Mouse (Mus musculus): ENCODE data around the gene Sytl2. TPM values are rescaled to one million over a fixed set of nuclear protein-coding genes. Genes with fewer than 3 reads are reported as not detected.

Sytl2 gene
- total RNA-seq, 2 experiments from 2014 or later: 87.1 to 90.8 TPM

DNA sequence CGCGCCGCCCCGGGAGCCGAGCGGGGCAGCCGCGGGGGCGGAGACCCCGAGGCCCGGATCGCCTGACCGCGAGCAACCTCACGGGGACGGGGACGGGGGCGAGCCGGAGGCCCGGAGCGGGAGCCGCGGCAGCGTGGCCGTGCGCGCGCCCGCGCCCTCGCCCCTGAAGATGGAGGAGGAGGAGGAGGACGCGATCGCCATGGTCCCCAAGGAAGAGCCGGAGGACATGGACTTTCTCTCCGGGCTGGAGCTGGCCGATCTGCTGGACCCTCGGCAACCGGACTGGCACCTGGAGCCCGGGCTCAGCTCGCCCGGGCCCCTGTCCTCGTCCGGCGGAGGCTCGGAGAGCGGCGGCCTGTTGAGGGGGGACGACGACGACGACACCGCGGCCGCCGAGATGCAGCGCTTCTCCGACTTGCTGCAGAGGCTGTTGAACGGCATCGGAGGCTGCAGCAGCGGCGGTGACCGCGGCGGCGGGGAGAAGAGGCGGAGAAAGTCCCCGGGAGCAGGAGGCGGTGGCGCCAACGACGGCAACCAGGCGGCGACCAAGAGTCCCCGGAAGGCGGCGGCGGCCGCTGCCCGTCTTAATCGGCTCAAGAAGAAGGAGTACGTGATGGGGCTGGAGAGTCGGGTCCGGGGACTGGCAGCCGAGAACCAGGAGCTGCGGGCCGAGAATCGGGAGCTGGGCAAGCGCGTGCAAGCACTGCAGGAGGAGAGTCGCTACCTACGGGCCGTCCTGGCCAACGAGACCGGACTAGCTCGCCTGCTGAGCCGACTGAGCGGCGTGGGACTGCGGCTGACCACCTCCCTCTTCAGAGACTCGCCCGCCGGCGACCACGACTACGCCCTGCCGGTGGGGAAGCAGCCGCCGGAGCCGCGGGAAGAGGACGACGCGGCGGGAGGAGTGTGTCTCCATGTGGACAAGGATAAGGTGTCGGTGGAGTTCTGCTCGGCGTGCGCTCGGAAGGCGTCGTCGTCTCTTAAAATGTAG is 141.3 kb downstream of the Sytl2 start:
- peak; percentile 73 to 78 for DNase-seq (ENCODE audit: extremely low spot score in 1 of 2, low spot score in 2 of 2)
- peak overlapping the region; percentile 75 for H3K4me3 ChIP-seq
- intact Hi-C loops (cut with DNase I): loop anchor here (1.0 to 2.0 kb wide), 2 partner anchors 13 to 33 kb away; partner anchors contain the start of genes Dlg2, Tmem126a and Tmem126b
- peak overlapping the region; percentile 96 for H3K27ac ChIP-seq
- TF ChIP-seq CTCF (IDR thresholded peaks at IDR 0.05): peak; percentile 60

DNA sequence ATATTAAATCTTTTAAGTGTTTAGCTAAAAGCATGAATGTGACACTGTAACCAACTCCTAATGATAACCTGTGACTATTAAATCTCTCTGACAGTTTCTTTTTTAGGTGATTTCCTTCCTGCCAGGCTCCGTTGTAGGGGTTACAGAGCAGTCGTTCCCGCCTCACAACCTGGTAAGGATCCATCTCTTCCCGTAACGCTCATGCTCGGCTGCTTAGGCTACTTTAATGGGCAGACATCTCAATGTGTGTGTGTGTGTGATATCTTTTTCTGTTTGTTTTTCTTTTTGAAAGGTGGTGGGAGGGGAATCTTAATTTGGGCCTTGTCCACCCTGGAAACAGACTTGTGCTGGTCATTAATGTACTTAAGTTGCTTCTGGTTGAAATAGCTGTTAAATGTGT is 142.2 kb downstream of the Sytl2 start:
- intact Hi-C loops (cut with DNase I): loop anchor here (1.0 kb wide), 1 partner anchor 32 kb away; the partner anchor contains the start of genes Dlg2 and Tmem126b
- TF ChIP-seq CTCF (IDR thresholded peaks at IDR 0.05): no peak
- peak overlapping the region; percentile 75 for H3K4me3 ChIP-seq
- no peak for DNase-seq (ENCODE audit: extremely low spot score in 1 of 2, low spot score in 2 of 2)
- H3K27ac ChIP-seq: no peak overlapping the region

DNA sequence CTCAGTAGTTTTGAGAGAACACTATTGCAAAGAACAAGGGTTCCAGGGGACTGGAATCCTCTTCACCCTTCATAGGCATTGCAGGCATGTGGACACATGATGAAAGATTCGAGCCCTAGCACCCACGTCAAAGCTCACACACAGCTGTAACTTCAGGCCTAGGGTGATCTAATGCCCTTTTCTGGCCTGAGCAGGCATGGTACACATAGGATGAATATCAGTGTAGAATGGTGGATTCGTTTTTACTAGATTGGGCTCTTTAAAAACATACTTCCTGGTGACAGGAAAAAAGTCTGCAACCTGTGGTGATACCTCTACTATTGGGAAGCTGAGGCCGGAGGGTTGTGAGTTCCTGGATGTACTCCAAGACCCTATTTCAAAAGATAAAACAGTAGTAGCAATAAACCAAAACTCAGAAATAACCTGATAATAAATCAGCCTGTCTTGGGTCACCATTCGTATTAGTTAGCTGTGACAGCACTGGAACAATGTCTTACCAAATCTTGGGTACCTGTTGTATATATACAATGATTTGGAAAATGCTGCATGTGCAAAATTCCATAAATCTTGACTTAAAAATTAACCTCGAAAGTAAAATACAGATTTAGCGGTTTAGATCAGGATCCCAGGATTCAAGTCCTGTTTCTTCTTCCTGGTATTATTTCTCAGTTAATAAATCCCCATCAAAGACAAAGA is 154.2 kb downstream of the Sytl2 start:
- intact Hi-C loops (cut with DNase I): loop anchor here (2.0 kb wide), 1 partner anchor 13 kb away; the partner anchor contains the start of gene Crebzf
- H3K27ac ChIP-seq: peak overlapping the region; percentile 98

DNA sequence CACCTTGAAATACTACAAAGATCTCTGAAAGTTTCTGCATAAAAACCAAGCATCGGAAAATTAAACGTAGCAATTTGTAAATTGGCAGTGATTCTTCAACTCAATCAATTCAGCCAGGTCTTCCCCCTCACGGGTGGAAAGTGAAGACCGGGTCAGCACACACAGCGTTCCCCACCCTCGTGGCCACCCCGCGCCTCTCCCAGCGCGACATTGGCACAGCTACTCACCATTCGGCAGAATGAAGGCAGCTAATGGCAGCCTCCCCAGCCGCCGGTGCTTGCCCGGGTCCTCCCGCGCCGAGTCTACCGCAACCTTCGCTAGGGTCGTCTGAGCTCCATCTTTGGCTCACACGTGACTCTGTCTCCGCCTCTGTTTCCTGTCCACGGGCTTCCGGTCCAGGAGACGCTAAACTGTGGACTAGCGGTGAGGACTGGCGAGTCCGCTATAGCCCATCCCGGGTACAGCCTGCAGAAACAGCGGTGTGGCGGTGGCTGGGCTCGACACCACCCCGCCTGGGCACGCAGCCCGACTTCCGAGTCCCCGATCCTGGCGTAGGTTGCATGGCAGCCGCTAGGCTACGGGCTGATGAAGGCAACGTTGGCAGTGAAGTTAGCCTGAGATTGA is 154.9 kb downstream of the Sytl2 start, which contains the start of gene Tmem126a:
TSS of gene Tmem126a (minus strand) at position 385 of the 624 bp plus-strand sequence.
- peak within 1 kb of the TSS; percentile 94 for H3K4me3 ChIP-seq
- TF ChIP-seq CTCF (IDR thresholded peaks at IDR 0.05): peak; percentile 36
- intact Hi-C loops (cut with DNase I): loop anchor here (1.0 to 2.0 kb wide), 2 partner anchors 14 to 18 kb away; partner anchors contain the start of gene Crebzf

More for the DNA sequence above, 154.2 kb downstream of the Sytl2 start:
- no peak for TF ChIP-seq CTCF (IDR thresholded peaks at IDR 0.05)
- DNase-seq (ENCODE audit: extremely low spot score in 1 of 2, low spot score in 2 of 2): no peak
- peak overlapping the region; percentile 94 for H3K4me3 ChIP-seq

DNA sequence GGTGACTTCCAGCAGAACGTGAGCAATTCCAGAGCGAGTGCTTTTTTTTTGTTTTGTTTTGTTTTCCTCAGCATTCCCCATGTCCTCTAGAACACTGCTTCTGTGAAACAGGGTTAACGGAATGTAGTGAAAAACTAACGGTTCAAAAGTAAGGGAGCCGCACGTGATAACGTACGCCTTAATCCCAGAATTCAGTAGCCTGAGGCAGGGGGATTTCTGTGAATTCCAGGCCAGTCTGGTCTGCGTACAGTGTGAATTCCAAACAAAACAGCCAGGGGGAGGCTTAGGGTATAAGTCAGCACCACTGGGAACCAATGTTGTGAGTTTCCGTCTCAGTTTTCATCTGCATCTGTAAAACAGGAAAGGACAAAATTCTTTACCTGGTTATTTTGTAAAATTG is 155.5 kb downstream of the Sytl2 start:
- H3K4me3 ChIP-seq: peak overlapping the region; percentile 94
- no peak; the same call in 1 of the 2 replicates for TF ChIP-seq CTCF (IDR thresholded peaks at IDR 0.05)
- no peak for DNase-seq (ENCODE audit: extremely low spot score in 1 of 2, low spot score in 2 of 2)
- peak overlapping the region; percentile 98 for H3K27ac ChIP-seq
- intact Hi-C loops (cut with DNase I): loop anchor here (1.0 to 2.0 kb wide), 2 partner anchors 15 to 18 kb away; partner anchors contain the start of gene Crebzf

More for the DNA sequence above, 154.9 kb downstream of the Sytl2 start, which contains the start of gene Tmem126a:
- DNase-seq (ENCODE audit: extremely low spot score in 1 of 2, low spot score in 2 of 2): peak; percentile 78 to 84
- H3K27ac ChIP-seq: peak within 1 kb of the TSS; percentile 98

Other genes starting within 250 kb of the Sytl2 start
- 100 to 1,000 TPM; 143 to 144 TPM for gene Picalm, start 172.0 kb upstream of the Sytl2 start, total RNA-seq (2021)
- not detected for gene Ccdc83, start 36.5 kb upstream of the Sytl2 start, total RNA-seq (2021)
- gene Ccdc89, start 124.3 kb downstream of the Sytl2 start, total RNA-seq (2021): under 1 TPM; 0.91 to 0.96 TPM
- 100 to 1,000 TPM in 1 of 2 experiments, 10 to 100 TPM in 1; 98.8 to 105 TPM for gene Crebzf, start 140.5 kb downstream of the Sytl2 start, total RNA-seq (2021)
- 10 to 100 TPM; 38.1 to 40.0 TPM for gene Tmem126a, start 155.0 kb downstream of the Sytl2 start, total RNA-seq (2021)
- gene Tmem126b, start 173.7 kb downstream of the Sytl2 start, total RNA-seq (2021): 10 to 100 TPM; 24.8 to 26.4 TPM
- gene Dlg2, start 174.4 kb downstream of the Sytl2 start, total RNA-seq (2021): 100 to 1,000 TPM; 295 to 301 TPM

Measured in left cerebral cortex, adult 2 months (tissue).